Mouse (Mus musculus) gastrocnemius, postnatal 14 days (tissue): ENCODE measurements around the gene Gpr37l1. TPM values are rescaled to one million over a fixed set of nuclear protein-coding genes. Genes with fewer than 3 reads are reported as not detected.

Experiments used
- DNase-seq: peaks from one replicate; pipeline ENCODE4 v3.0.0; 2021; ENCODE audit warnings: mixed read lengths
- intact Hi-C: fragments of 180-260 bp; cut with DNase I; formaldehyde crosslinking; loops from one replicate; pipeline ENCODE4 v1.15.1; 2025; ENCODE audit warnings: low total_unique reads
- total RNA-seq, 2 experiments: library from RNA; stranded (reverse); gene quantifications; 2 replicates each; pipeline ENCODE4 v1.2.3; 2021

The Gpr37l1 gene
- total RNA-seq, 2 experiments from 2014 or later: 0.78 to 2.5 TPM

GRCm38 (mm10) chr1:135183941-135184570 is 16.6 kb upstream of the Gpr37l1 start:
- intact Hi-C loops: loop anchor here (5.0 kb wide), 1 partner anchor 68 kb away; no protein-coding TSS in a partner anchor
- DNase-seq: no peak

- no peak for DNase-seq
- intact Hi-C loops: loop anchor here (5.0 kb wide), 1 partner anchor 69 kb away; no protein-coding TSS in a partner anchor
Observed at GRCm38 (mm10) chr1:135183448-135183847, 16.0 kb upstream of the Gpr37l1 start.

GRCm38 (mm10) chr1:135182975-135183374 is 15.5 kb upstream of the Gpr37l1 start:
- intact Hi-C loops: loop anchor here (5.0 kb wide), 1 partner anchor 69 kb away; no protein-coding TSS in a partner anchor
- no peak for DNase-seq

DNA sequence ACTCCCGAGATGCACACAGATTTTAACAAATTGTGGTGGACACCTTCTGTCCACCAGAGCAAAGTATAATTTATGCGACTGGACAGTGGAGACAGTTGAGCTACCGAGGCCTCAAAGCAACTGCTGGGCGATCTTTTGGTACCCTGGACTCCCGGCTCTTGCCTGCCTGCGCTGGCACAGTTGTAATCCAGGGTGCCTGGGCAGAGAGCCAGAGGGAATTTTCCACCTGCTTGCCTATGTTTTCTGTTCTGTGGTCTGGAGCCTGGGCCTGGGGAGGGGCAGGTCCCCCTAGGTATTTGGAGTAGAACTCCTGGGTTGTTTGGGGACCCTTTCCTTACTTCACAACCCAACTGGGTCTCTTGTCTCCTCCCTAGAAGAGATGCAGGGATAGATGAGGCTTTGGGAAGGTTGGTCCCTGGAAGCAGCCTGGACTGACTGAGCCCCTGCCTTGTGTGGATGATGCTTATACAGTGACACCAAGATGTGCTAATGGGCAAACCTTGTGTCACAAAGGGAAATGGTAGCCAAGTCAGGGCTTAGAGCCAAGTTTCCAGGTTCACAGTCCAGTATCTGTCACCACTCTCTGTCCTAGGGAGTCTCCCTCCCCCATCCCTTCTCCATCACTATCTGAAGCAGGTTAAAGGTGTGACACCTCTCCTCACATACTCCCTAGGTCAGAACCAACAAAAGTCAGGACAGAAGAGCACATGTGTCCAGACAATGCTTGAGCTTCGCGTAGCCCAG is 14.6 kb upstream of the Gpr37l1 start:
- no peak for DNase-seq
- intact Hi-C loops: loop anchor here (5.0 kb wide), 1 partner anchor 70 kb away; no protein-coding TSS in a partner anchor

- DNase-seq: no peak
- intact Hi-C loops: loop anchor here (5.0 kb wide), 1 partner anchor 71 kb away; no protein-coding TSS in a partner anchor
Observed at GRCm38 (mm10) chr1:135181275-135181674, 13.8 kb upstream of the Gpr37l1 start.

- no peak for DNase-seq
- intact Hi-C loops: loop anchor here (5.0 kb wide), 1 partner anchor 71 kb away; no protein-coding TSS in a partner anchor
Observed at GRCm38 (mm10) chr1:135180830-135181229, 13.3 kb upstream of the Gpr37l1 start.

- DNase-seq: no peak
- intact Hi-C loops: no loop called here
Observed at GRCm38 (mm10) chr1:135178863-135179262, 11.4 kb upstream of the Gpr37l1 start.

GRCm38 (mm10) chr1:135177724-135178123 is 10.2 kb upstream of the Gpr37l1 start:
- DNase-seq: no peak
- intact Hi-C loops: no loop called here

DNA sequence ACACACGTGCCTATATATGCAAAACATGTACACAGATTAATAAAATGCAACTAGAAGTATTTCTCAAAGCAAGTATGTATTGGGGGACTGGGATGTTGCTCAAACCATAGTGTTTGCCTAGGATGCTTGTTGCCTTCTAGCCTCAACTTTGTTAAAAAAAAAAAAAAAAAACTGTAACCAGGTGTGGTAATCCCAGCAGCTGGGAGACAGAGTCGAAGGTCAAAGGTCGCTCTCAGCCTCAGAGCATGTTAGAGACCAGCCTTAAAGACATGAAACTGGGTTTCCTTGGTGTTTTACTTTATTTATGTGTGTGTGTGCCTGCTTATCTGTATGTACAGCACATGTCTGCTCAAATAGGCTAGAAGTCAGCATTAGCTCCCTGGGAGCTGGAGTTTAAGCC is 7.7 kb upstream of the Gpr37l1 start:
- DNase-seq: no peak
- intact Hi-C loops: no loop called here

DNA sequence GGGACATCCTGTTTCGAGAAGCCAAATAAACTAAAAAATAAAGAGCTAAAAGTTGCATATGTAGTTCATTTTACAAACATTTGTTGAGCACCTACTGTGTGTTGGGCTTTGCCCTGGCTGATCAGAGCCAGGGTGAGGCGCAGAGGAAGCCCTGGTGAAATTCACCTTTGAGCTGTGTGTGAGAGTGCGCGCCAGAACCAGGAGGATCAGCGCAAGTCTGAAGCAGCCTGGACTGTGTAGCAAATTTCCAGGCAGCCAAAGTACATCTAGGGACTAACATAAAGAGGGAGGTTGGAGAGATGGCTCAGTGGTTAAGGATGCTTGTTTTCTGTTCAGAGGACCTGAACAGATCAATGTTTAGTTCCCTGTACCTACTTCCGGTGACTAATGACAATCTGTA is 5.8 kb upstream of the Gpr37l1 start:
- no peak for DNase-seq
- intact Hi-C loops: loop anchor here (5.0 kb wide), 2 partner anchors 84 to 194 kb away; partner anchors contain the start of gene Elf3

DNA sequence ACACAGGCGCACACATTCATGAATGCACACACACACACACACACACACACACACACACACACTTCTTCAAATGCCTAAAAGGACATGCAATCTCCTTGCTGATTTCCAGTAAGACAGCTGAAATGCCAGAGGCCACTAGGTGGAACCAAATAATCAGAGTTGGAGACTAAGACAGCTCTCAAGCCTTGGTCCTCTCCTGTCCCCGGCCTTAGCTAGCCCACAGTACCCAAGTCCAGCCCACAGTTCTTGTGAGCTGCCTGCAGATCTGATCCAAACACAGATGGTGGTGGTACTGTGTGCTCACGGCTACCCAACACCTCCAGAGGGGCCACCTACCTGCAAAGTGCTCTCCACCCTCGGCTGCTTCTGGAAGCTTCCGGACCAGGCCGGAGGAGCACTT is 4.5 kb upstream of the Gpr37l1 start:
- intact Hi-C loops: loop anchor here (5.0 kb wide), 2 partner anchors 85 to 195 kb away; partner anchors contain the start of gene Elf3
- DNase-seq: peak; percentile 58

- intact Hi-C loops: loop anchor here (5.0 kb wide), 2 partner anchors 86 to 196 kb away; partner anchors contain the start of gene Elf3
- DNase-seq: no peak
Observed at GRCm38 (mm10) chr1:135171202-135171601, 3.7 kb upstream of the Gpr37l1 start.

DNA sequence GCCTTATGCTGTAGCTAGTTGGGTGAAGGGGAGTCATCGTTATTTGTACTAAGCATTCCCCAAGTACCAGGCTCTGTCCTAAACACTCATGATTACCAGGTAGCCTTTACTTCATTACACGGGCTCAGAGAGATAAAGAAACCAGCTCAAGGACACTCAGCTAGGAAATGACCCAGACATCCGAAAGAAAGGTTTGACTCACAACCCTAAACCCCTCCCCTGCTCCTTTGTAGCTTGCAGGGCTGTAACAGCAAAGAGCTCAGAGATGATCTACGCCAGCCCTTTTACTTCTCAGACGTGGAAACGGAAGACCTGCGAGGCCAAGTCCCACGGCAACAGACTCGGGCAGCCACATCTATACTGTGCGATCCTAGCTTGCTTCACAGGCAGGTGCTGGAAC is 2.8 kb upstream of the Gpr37l1 start:
- no peak for DNase-seq
- intact Hi-C loops: loop anchor here (5.0 kb wide), 2 partner anchors 87 to 197 kb away; partner anchors contain the start of gene Elf3

GRCm38 (mm10) chr1:135169556-135170224 is 2.2 kb upstream of the Gpr37l1 start:
- DNase-seq: no peak
- intact Hi-C loops: loop anchor here (5.0 kb wide), 2 partner anchors 88 to 198 kb away; partner anchors contain the start of gene Elf3

- intact Hi-C loops: no loop called here
- no peak for DNase-seq
Observed at GRCm38 (mm10) chr1:135168453-135169200, 1.1 kb upstream of the Gpr37l1 start.

GRCm38 (mm10) chr1:135162720-135163119 is 4.8 kb downstream of the Gpr37l1 start:
- intact Hi-C loops: no loop called here
- no peak for DNase-seq

DNA sequence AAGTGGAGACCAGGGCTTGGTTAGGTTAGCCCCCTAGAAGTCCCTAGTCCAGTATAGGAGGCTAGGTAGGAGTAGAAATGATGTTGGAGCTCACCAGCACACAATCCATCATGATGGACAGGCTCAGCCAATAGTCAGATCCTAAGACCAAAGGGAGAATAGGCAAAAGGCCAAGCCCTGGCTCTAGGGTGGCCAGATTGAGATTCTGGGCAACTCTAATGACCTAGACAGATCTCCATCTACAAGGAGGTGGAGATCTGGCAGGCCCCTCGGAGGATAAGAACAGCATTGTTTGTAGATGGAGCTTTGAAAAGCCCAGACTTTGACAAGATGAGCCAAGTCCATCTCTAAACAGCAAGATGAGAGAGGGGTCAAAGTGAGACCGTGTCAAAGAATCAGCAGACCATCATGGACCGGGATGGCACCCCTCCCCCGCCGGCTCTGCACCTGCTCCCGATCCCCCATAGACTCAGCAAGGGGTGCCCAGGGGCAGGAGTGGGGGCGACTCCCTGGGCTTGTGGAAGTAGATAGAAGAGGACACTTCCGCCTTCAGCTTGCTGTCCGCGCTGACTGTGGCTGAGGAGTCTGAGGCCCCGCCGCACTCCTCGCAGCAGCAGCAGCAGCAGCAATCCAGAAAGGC is 7.0 kb downstream of the Gpr37l1 start:
- intact Hi-C loops: no loop called here
- DNase-seq: no peak

GRCm38 (mm10) chr1:135159556-135160123 is 7.8 kb downstream of the Gpr37l1 start:
- intact Hi-C loops: no loop called here
- no peak for DNase-seq
